Mouse (Mus musculus) heart, postnatal 0 days (tissue): ENCODE measurements at regions not wholly inside any gene's neighbourhood (a gene's known extent, or its start where the extent isn't known, plus 50 kb on each side); places are given as distances from the start of the nearest gene placed in this dataset.

ENCODE experiments used
- ATAC-seq: fragments of 200-750 bp; cut with Nextera tagmentation; 2 replicates; pipeline ENCODE4 v1.8.0; 2017; ENCODE audit warnings: low read depth, moderate number of reproducible peaks, moderate library complexity; ENCODE audit not compliant: insufficient read depth
- DNase-seq: peaks from one replicate; pipeline ENCODE4 v3.0.0-alpha.2; 2016; ENCODE audit warnings: low spot score
- H3K27ac ChIP-seq: fragments of 300-500 bp; sonication (generic); 2 replicates; pipeline ENCODE4 v1.5.1; 2014; ENCODE audit warnings: low read depth, mild to moderate bottlenecking
- H3K27me3 ChIP-seq: fragments of 300-500 bp; sonication (generic); 2 replicates; pipeline ENCODE4 v1.6.1; 2014; ENCODE audit warnings: low read length, mixed read lengths; ENCODE audit not compliant: control insufficient read depth, insufficient read depth
- H3K36me3 ChIP-seq: fragments of 300-500 bp; sonication (generic); replicated peaks from 2 replicates; pipeline ENCODE4 v1.6.1; 2014; ENCODE audit warnings: low read length, mixed read lengths; ENCODE audit not compliant: control insufficient read depth, insufficient read depth
- H3K4me1 ChIP-seq: fragments of 300-500 bp; sonication (generic); 2 replicates; pipeline ENCODE4 v1.6.1; 2014; ENCODE audit warnings: antibody characterized with exemption; ENCODE audit not compliant: control insufficient read depth, insufficient read depth
- H3K4me2 ChIP-seq: fragments of 300-500 bp; sonication (generic); 2 replicates; pipeline ENCODE4 v1.6.1; 2014; ENCODE audit warnings: low read depth, mild to moderate bottlenecking, low read length, moderate library complexity
- H3K4me3 ChIP-seq: fragments of 300-500 bp; sonication (generic); 2 replicates; pipeline ENCODE4 v1.5.1; 2014; ENCODE audit warnings: low read depth, low read length
- H3K9ac ChIP-seq: fragments of 300-500 bp; sonication (generic); replicated peaks from 2 replicates; pipeline ENCODE4 v1.6.1; 2014; ENCODE audit warnings: low read depth, low read length, mixed read lengths
- H3K9me3 ChIP-seq: fragments of 300-500 bp; sonication (generic); replicated peaks from 2 replicates; pipeline ENCODE4 v1.6.1; 2016; ENCODE audit warnings: low read length; ENCODE audit not compliant: control insufficient read depth
- CTCF ChIP-seq: IDR thresholded peaks from 2 replicates; pipeline ENCODE4 v1.5.1; 2016; ENCODE audit warnings: antibody characterized with exemption, control low read depth, low read depth
- EP300 ChIP-seq: IDR thresholded peaks from 2 replicates; pipeline ENCODE4 v1.6.1; 2016; ENCODE audit warnings: antibody characterized with exemption, low read depth
- WGBS: fragments of 180-500 bp; shearing (Covaris S2); extraction: QIAGEN DNeasy Blood & Tissue Kit; methylation state at CpG from one replicate; pipeline ENCODE4 v1.1.7; 2014; 5-methylcytosine and 5-hydroxymethylcytosine counted together

- DNase-seq (no peak), ATAC-seq (no peak)
- no peak overlapping the region for H3K4me2 ChIP-seq
- no peaks in the 10 kb centered on the region for H3K9me3 ChIP-seq
- H3K9ac ChIP-seq: no peak overlapping the region
- 72% methylated on average over 2 of the region's 2 CpGs for WGBS
- no peaks in the 10 kb centered on the region for H3K4me1 ChIP-seq
- no peak for TF ChIP-seq CTCF
- no peak for TF ChIP-seq EP300
- H3K27ac ChIP-seq: no peak overlapping the region
- no peaks in the 10 kb centered on the region for H3K36me3 ChIP-seq
- no peak overlapping the region for H3K4me3 ChIP-seq
- no peaks in the 10 kb centered on the region for H3K27me3 ChIP-seq
Measured at GRCm38 (mm10) chr17:4080564-4080963, 384.5 kb upstream of the Nox3 start.

- TF ChIP-seq EP300: no peak
- TF ChIP-seq CTCF: no peak
- no peak overlapping the region for H3K4me2 ChIP-seq
- no peak for ATAC-seq
- no peaks in the 10 kb centered on the region for H3K27me3 ChIP-seq
- no peak for DNase-seq
- WGBS: 72% methylated on average over 1 of the region's 1 CpGs
- H3K27ac ChIP-seq: no peak overlapping the region
- no peaks in the 10 kb centered on the region for H3K36me3 ChIP-seq
- H3K9me3 ChIP-seq: no peaks in the 10 kb centered on the region
- no peak overlapping the region for H3K4me3 ChIP-seq
- H3K9ac ChIP-seq: no peak overlapping the region
- H3K4me1 ChIP-seq: no peaks in the 10 kb centered on the region
Measured at GRCm38 (mm10) chr17:4094621-4095020, 398.6 kb upstream of the Nox3 start.

DNA sequence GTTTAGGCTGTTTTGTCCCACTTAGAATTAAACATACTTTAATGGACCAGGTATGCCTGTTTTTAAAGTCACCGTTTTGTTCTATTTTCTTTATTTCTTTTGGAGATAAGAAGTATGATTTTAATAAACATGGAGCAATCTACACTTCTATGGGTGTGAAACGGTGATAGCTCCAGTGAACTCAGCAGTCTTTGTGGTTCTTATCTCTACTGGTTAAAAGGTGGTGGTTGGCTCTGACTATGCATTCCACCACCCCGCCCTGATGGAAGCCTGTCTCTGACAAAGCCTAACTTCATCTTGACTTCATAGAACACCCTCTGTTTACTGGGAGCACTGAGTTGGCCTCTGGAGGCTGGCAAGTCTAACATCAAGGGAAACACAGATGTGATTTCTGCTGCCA is 407.3 kb upstream of the Nox3 start:
- TF ChIP-seq EP300 (no peak), CTCF (no peak)
- H3K4me3 ChIP-seq: no peak overlapping the region
- no peak overlapping the region for H3K9ac ChIP-seq
- H3K27ac ChIP-seq: no peak overlapping the region
- no peak for ATAC-seq
- no peaks in the 10 kb centered on the region for H3K36me3 ChIP-seq
- WGBS: 55% methylated on average over 3 of the region's 3 CpGs
- no peaks in the 10 kb centered on the region for H3K9me3 ChIP-seq
- no peaks in the 10 kb centered on the region for H3K4me1 ChIP-seq
- DNase-seq: no peak
- H3K4me2 ChIP-seq: no peak overlapping the region
- no peaks in the 10 kb centered on the region for H3K27me3 ChIP-seq

- Histone ChIP-seq H3K27me3 (no peaks in the 10 kb centered on the region), H3K27ac (no peak overlapping the region), H3K4me1 (no peaks in the 10 kb centered on the region), H3K9me3 (no peaks in the 10 kb centered on the region), H3K36me3 (no peaks in the 10 kb centered on the region), H3K4me3 (no peak overlapping the region), H3K9ac (no peak overlapping the region), H3K4me2 (no peak overlapping the region)
- WGBS: 54% methylated on average over 3 of the region's 3 CpGs
- peak; percentile 51 for TF ChIP-seq CTCF
- TF ChIP-seq EP300: no peak
- ATAC-seq (no peak), DNase-seq (no peak)
Measured at GRCm38 (mm10) chr17:4109263-4109662, 413.2 kb upstream of the Nox3 start.

DNA sequence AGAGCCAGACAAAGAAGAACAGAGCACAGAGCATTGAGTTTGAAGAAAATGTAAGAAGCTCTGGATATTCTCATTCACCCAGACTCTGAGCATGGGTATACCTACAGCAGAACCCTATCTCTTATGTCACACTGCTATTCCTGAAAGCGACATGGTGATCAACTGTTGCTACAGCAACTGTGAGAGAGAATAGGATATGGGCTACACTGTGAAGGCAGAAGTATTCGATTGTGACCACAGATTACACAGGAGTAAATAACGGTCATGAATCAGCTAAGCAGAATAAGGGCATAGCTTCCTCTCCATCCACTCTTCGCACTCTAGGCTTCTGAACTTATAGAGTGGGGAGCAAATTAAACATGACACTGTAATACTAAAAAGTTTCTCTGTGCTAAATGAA is 417.0 kb upstream of the Nox3 start:
- no peaks in the 10 kb centered on the region for H3K9me3 ChIP-seq
- H3K27me3 ChIP-seq: no peaks in the 10 kb centered on the region
- H3K4me2 ChIP-seq: no peak overlapping the region
- no peak for DNase-seq
- no peak overlapping the region for H3K9ac ChIP-seq
- H3K4me3 ChIP-seq: no peak overlapping the region
- no peaks in the 10 kb centered on the region for H3K36me3 ChIP-seq
- TF ChIP-seq CTCF (no peak), EP300 (no peak)
- WGBS: 60% methylated on average over 4 of the region's 4 CpGs
- H3K27ac ChIP-seq: no peak overlapping the region
- no peak for ATAC-seq
- H3K4me1 ChIP-seq: no peaks in the 10 kb centered on the region

GRCm38 (mm10) chr17:4116476-4116875 is 420.4 kb upstream of the Nox3 start:
- no peak for TF ChIP-seq CTCF
- no peak for TF ChIP-seq EP300

More at GRCm38 (mm10) chr17:4116476-4116875, 420.4 kb upstream of the Nox3 start:
- Histone ChIP-seq H3K4me2 (no peak overlapping the region), H3K27me3 (no peaks in the 10 kb centered on the region), H3K4me3 (no peak overlapping the region), H3K36me3 (no peaks in the 10 kb centered on the region), H3K9ac (no peak overlapping the region), H3K4me1 (no peaks in the 10 kb centered on the region), H3K9me3 (no peaks in the 10 kb centered on the region), H3K27ac (no peak overlapping the region)
- whole genome bisulfite sequencing: 87% methylated on average over 3 of the region's 3 CpGs
- no peak for ATAC-seq
- no peak for DNase-seq
